Mouse (Mus musculus) skeletal muscle tissue, adult 2 months (tissue): ENCODE data around the gene Mmp28.

Experiments
- DNase-seq: peaks from one replicate; pipeline ENCODE4 v3.0.0-alpha.2; 2012; ENCODE audit warnings: low read depth, low spot score

Mmp28 gene

GRCm38 (mm10) chr11:83409087-83409754, 53.6 kb downstream of the Mmp28 start, which contains the start of gene Rasl10b:
Gene Rasl10b, plus strand, starts transcription at chr11:83409137.
- no peak for DNase-seq

- DNase-seq, result no peak
Measured at GRCm38 (mm10) chr11:83408242-83408641, 54.6 kb downstream of the Mmp28 start.

DNA sequence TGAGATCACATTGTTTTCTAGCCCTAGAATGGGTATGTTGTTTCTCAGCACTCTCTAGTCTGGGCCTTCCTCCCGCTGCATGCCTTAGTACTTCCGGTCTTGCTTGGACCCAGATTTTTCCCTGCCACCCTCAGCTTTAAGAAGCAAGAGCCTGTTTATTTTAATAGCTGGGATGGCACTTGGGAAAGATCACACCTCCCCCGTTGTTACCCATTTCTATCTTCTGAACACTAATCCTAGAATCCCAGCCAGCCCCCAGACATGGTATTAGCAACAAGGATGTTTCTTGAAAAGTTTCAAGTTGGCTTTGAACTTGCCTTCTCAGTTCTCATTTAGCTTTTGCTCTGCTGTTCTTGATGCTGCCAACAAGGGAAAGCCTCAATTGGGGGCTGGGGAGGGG, 56.5 kb downstream of the Mmp28 start:
- no peak for DNase-seq

- DNase-seq, result no peak
Measured at GRCm38 (mm10) chr11:83403787-83404186, 59.1 kb downstream of the Mmp28 start.

GRCm38 (mm10) chr11:83398724-83399123, 64.1 kb downstream of the Mmp28 start:
- DNase-seq, result no peak

- DNase-seq, result no peak
Measured at GRCm38 (mm10) chr11:83397626-83398025, 65.2 kb downstream of the Mmp28 start.

DNA sequence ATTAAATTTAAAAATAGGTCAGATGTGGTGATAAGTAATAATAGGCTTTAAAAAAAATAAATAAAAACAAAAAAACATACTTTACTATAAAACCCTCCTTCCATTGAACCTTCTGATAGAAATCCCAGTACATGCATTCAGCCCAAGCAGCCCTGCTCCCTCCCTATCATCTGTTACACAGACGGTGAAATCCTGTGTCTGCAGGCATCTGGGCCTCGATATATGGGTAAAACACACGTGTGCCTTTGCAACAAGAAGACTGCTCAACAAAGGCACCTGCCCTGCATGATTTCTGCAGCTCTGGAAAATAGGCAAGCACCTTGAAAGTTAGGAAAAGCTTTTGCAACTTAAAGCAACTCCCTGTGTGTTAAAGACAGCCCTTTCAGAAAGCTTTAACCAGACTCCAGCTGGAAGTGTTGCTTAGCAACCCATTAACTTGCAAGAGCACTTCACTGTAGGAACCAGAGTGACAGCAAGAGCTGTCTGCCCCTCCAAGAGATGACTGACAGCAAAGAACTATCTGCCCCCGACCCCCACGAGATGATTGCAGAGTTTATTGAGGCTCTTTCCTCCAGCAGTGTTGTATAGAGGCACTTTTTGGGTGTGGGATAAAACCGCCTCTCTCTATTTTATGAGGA, 68.0 kb downstream of the Mmp28 start:
- no peak for DNase-seq

DNA sequence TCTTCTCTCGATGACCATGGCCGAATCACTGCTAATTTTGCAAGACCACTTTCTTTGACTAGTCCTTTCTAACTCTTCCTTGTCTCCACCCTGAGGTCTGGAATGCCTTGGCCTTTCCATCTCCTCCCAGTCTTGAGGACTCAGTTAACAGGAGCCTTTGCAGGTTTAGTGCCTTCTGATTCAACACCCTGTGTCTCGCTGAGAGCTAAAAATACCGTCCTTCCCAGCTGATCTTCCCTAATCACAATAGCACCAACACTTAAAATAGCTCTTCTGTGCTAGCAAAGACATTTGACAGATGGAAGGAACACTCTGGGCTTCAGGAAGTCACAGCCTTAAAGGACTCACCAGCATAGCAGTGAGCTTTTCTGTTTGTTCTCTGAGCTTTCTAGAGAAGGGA, 69.8 kb downstream of the Mmp28 start:
- DNase-seq, result no peak
